In genomic region chr9:116099596-116099993, GRCm38 (mm10) we compare ENCODE assay signal across 8 mouse cellular contexts.
DNase-seq lines count a peak whose midpoint lies in the region; ATAC-seq lines count a peak whose summit lies in the region.
"Had no signal": no experiment of that assay in that cellular context is flagged by ENCODE, and none has a peak within 500 bp of the region (broad histone marks: within the 10 kb centered on the region; RNA-seq: fewer than 3 reads in every experiment).

No protein-coding gene starts in this region.

- WGBS in stomach, embryonic 15.5 days = 65% methylated on average over 6 of the region's 6 CpGs

- H3K36me3 ChIP-seq in stomach, embryonic 15.5 days = peaks cover 14% of the 10 kb centered on the region

- no peak overlapping the region for H3K4me2 ChIP-seq in stomach, embryonic 15.5 days

- peaks cover 19% of the 10 kb centered on the region; the same call in 1 of the 2 replicates for H3K4me1 ChIP-seq in stomach, embryonic 15.5 days

- no peak overlapping the region for H3K4me3 ChIP-seq in stomach, embryonic 15.5 days (replicated peaks)

- H3K9ac ChIP-seq in stomach, embryonic 15.5 days = no peak overlapping the region

- ATAC-seq in stomach, embryonic 15.5 days (ENCODE audit: insufficient read depth, low FRiP score, low read depth) = no peak

- intact Hi-C loops in heart, postnatal 10 days (cut with DNase I) = no loop called here
- intact Hi-C loops in left cerebral cortex, postnatal 4 days (cut with DNase I) = no loop called here

- peak; percentile 39 to 55 for DNase-seq in heart, postnatal 10 days
- DNase-seq in heart, adult 9 months (ENCODE audit: low spot score in 2 of 2) = no peak
- DNase-seq in left cerebral cortex, postnatal 4 days = peak; percentile 17
- DNase-seq in left cerebral cortex, adult 18-20 months (ENCODE audit: low spot score in 2 of 2) = no peak
- peak; percentile 59 for DNase-seq in gastrocnemius, postnatal 25 days
- no peak for DNase-seq in right cerebral cortex, adult 18-20 months

- H3K9me3 ChIP-seq in stomach, embryonic 15.5 days = no peaks in the 10 kb centered on the region

- no peaks in the 10 kb centered on the region for H3K27me3 ChIP-seq in stomach, embryonic 15.5 days (replicated peaks)
- H3K27me3 ChIP-seq: CH12.LX had no signal

- H3K27ac ChIP-seq in stomach, embryonic 15.5 days = peak overlapping the region; percentile 60

Comparison
In these comparisons a context has a peak if more than half of its experiments do, and no peak if none do; other contexts are left out.
1. DNase-seq: peak in heart, postnatal 10 days (2 of 2), left cerebral cortex, postnatal 4 days (single experiment) and gastrocnemius, postnatal 25 days (single experiment); none in heart, adult 9 months (0 of 2), left cerebral cortex, adult 18-20 months (0 of 2) and right cerebral cortex, adult 18-20 months (single experiment).